Mouse (Mus musculus): ENCODE results near the gene Ndufa9. TPM values are rescaled to one million over a fixed set of nuclear protein-coding genes. Genes with fewer than 3 reads are reported as not detected.
A peak's percentile ranks its signal among the peaks of the same experiment; 100 is the strongest.

Ndufa9 gene
- polyA plus RNA-seq, 1 experiment from 2014 or later = 194 TPM

DNA sequence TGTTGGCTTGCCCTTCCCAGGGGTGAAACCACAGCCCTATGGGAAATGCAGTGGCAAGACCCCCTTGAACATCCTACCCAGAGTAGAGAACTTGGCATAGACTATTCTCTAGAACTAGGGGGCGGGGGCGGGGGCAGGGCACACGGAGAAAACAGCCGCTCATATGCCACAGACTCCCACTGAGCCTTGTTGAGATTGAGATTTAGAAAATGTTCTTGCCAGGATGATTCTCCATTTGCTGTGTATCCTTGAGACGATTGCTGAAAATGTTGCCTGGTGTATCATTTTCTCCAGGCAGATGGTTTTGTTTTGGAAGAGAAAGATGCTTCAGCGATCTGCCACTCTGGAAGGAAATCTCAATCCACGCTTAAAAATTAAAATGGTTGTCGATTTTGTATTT, 40.4 kb downstream of the Ndufa9 start:
- 86% methylated on average over 8 of the region's 8 CpGs for WGBS
- H3K27me3 ChIP-seq (ENCODE audit: control insufficient read depth, insufficient read depth, low read length) = no peaks in the 10 kb centered on the region
- no peak overlapping the region for H3K27ac ChIP-seq (ENCODE audit: low read depth, low read length)
- no peak overlapping the region for H3K4me3 ChIP-seq (ENCODE audit: low read depth, low read length)
- DNase-seq (ENCODE audit: low spot score) (no peak), ATAC-seq (ENCODE audit: insufficient read depth, low FRiP score, low TSS enrichment) (no peak)
- H3K9me3 ChIP-seq (ENCODE audit: control insufficient read depth, low read length) = no peaks in the 10 kb centered on the region
- H3K9ac ChIP-seq (ENCODE audit: low read length) = no peak overlapping the region
- H3K4me2 ChIP-seq (ENCODE audit: low read depth) = no peak overlapping the region
- no peaks in the 10 kb centered on the region for H3K4me1 ChIP-seq (ENCODE audit: control insufficient read depth, insufficient read depth, low read length)
- H3K36me3 ChIP-seq (ENCODE audit: control insufficient read depth, insufficient read depth, low read length) = no peaks in the 10 kb centered on the region

GRCm38 (mm10) chr6:126808134-126808533, 40.8 kb downstream of the Ndufa9 start:
- WGBS = 74% methylated on average over 4 of the region's 4 CpGs
- no peaks in the 10 kb centered on the region for H3K36me3 ChIP-seq (ENCODE audit: control insufficient read depth, insufficient read depth, low read length)
- no peak for ATAC-seq (ENCODE audit: insufficient read depth, low FRiP score, low TSS enrichment)

GRCm38 (mm10) chr6:126806783-126807182, 42.2 kb downstream of the Ndufa9 start:
- WGBS = 92% methylated on average over 3 of the region's 3 CpGs
- no peak for ATAC-seq (ENCODE audit: insufficient read depth, low FRiP score, low TSS enrichment)
- Histone ChIP-seq H3K27ac (ENCODE audit: low read depth, low read length) (no peak overlapping the region), H3K4me1 (ENCODE audit: control insufficient read depth, insufficient read depth, low read length) (no peaks in the 10 kb centered on the region), H3K9me3 (ENCODE audit: control insufficient read depth, low read length) (no peaks in the 10 kb centered on the region), H3K36me3 (ENCODE audit: control insufficient read depth, insufficient read depth, low read length) (no peaks in the 10 kb centered on the region), H3K4me2 (ENCODE audit: low read depth) (no peak overlapping the region), H3K4me3 (ENCODE audit: low read depth, low read length) (no peak overlapping the region), H3K27me3 (ENCODE audit: control insufficient read depth, insufficient read depth, low read length) (no peaks in the 10 kb centered on the region), H3K9ac (ENCODE audit: low read length) (no peak overlapping the region)
- no peak for DNase-seq (ENCODE audit: low spot score)

More at GRCm38 (mm10) chr6:126808134-126808533, 40.8 kb downstream of the Ndufa9 start:
- no peak for DNase-seq (ENCODE audit: low spot score)
- H3K27me3 ChIP-seq (ENCODE audit: control insufficient read depth, insufficient read depth, low read length) = no peaks in the 10 kb centered on the region
- H3K9ac ChIP-seq (ENCODE audit: low read length) = no peak overlapping the region
- H3K4me2 ChIP-seq (ENCODE audit: low read depth) = no peak overlapping the region
- H3K4me1 ChIP-seq (ENCODE audit: control insufficient read depth, insufficient read depth, low read length) = no peaks in the 10 kb centered on the region
- no peak overlapping the region for H3K4me3 ChIP-seq (ENCODE audit: low read depth, low read length)
- no peaks in the 10 kb centered on the region for H3K9me3 ChIP-seq (ENCODE audit: control insufficient read depth, low read length)
- H3K27ac ChIP-seq (ENCODE audit: low read depth, low read length) = no peak overlapping the region

DNA sequence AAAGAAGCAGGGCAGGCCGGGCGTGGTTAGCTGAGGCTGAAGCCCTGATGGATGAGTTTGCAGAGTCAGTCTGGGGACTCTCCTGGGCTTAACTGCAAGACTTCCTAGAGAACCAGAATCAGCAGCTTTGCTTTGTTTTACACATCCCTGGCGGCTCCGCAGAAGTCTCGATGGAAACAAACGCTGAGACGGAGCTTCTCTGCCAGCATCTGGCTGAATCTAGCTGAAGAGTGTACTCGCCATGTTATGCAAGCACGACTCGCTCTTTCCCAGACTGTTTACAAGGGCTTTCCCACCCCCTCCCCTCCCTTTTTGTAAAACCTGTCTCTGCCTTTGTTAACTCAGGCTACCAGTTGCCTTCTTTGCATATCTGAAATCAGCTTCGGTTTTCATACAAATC, 46.0 kb downstream of the Ndufa9 start:
- DNase-seq (ENCODE audit: low spot score) = no peak
- H3K9ac ChIP-seq (ENCODE audit: low read length) = no peak overlapping the region
- no peaks in the 10 kb centered on the region for H3K27me3 ChIP-seq (ENCODE audit: control insufficient read depth, insufficient read depth, low read length)
- no peak overlapping the region for H3K4me2 ChIP-seq (ENCODE audit: low read depth)
- 34% methylated on average over 11 of the region's 11 CpGs for WGBS
- H3K4me3 ChIP-seq (ENCODE audit: low read depth, low read length) = no peak overlapping the region
- no peak for ATAC-seq (ENCODE audit: insufficient read depth, low FRiP score, low TSS enrichment)
- no peak overlapping the region for H3K27ac ChIP-seq (ENCODE audit: low read depth, low read length)
- H3K4me1 ChIP-seq (ENCODE audit: control insufficient read depth, insufficient read depth, low read length) = no peaks in the 10 kb centered on the region
- no peaks in the 10 kb centered on the region for H3K36me3 ChIP-seq (ENCODE audit: control insufficient read depth, insufficient read depth, low read length)
- H3K9me3 ChIP-seq (ENCODE audit: control insufficient read depth, low read length) = no peaks in the 10 kb centered on the region

DNA sequence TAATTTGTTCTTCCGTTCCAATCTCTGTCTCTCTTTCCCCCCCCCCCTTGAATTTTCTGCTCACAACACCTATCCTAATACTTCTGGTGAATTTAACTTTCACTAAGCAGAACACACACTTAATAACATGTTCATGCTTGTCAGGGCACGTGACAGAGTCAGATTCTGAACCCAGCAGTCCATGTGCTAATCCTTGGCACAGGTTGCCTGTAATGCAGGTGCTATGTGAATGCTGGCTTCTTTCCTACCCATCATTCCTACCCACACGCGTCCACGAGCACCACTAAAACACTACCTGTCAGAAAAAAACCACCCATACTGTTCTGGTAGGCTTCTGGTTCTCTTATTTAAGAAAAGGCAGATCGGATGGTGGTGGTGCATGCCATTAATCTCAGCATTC, 54.2 kb downstream of the Ndufa9 start:
- Histone ChIP-seq H3K36me3 (ENCODE audit: control insufficient read depth, insufficient read depth, low read length) (no peaks in the 10 kb centered on the region), H3K9ac (ENCODE audit: low read length) (no peak overlapping the region), H3K27ac (ENCODE audit: low read depth, low read length) (no peak overlapping the region), H3K9me3 (ENCODE audit: control insufficient read depth, low read length) (no peaks in the 10 kb centered on the region), H3K27me3 (ENCODE audit: control insufficient read depth, insufficient read depth, low read length) (no peaks in the 10 kb centered on the region), H3K4me2 (ENCODE audit: low read depth) (no peak overlapping the region), H3K4me1 (ENCODE audit: control insufficient read depth, insufficient read depth, low read length) (no peaks in the 10 kb centered on the region), H3K4me3 (ENCODE audit: low read depth, low read length) (no peak overlapping the region)
- DNase-seq (ENCODE audit: low spot score) = no peak
- no peak for ATAC-seq (ENCODE audit: insufficient read depth, low FRiP score, low TSS enrichment)
- WGBS = 80% methylated on average over 6 of the region's 6 CpGs

DNA sequence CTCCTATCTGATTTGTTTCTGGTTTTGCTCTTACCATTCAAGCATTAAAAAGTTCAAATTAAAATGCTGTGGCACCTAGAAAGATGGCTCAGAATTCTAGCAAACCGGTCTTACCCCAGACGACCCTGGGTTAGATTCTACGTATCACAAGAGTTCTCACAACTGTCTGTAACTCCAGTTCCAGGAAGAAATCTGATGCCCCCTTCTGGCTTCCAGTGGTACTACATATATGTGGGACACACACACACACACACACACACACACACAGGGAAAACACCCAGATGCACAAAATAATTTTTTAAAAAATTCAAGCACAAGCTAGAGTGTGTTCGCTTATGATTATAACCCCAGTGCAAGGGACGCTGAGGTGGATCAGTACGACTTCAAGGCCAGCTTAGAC, 55.2 kb downstream of the Ndufa9 start:
- no peaks in the 10 kb centered on the region for H3K4me1 ChIP-seq (ENCODE audit: control insufficient read depth, insufficient read depth, low read length)
- WGBS = 97% methylated on average over 6 of the region's 6 CpGs
- no peak for ATAC-seq (ENCODE audit: insufficient read depth, low FRiP score, low TSS enrichment)

GRCm38 (mm10) chr6:126791964-126792363, 57.0 kb downstream of the Ndufa9 start:
- Histone ChIP-seq H3K4me3 (ENCODE audit: low read depth, low read length) (no peak overlapping the region), H3K9ac (ENCODE audit: low read length) (no peak overlapping the region), H3K36me3 (ENCODE audit: control insufficient read depth, insufficient read depth, low read length) (no peaks in the 10 kb centered on the region), H3K4me2 (ENCODE audit: low read depth) (no peak overlapping the region), H3K9me3 (ENCODE audit: control insufficient read depth, low read length) (no peaks in the 10 kb centered on the region), H3K27ac (ENCODE audit: low read depth, low read length) (no peak overlapping the region), H3K27me3 (ENCODE audit: control insufficient read depth, insufficient read depth, low read length) (no peaks in the 10 kb centered on the region), H3K4me1 (ENCODE audit: control insufficient read depth, insufficient read depth, low read length) (no peaks in the 10 kb centered on the region)
- ATAC-seq (ENCODE audit: insufficient read depth, low FRiP score, low TSS enrichment) (no peak), DNase-seq (ENCODE audit: low spot score) (peak; percentile 26)
- whole genome bisulfite sequencing = 39% methylated on average over 12 of the region's 12 CpGs

More for the DNA sequence above, 55.2 kb downstream of the Ndufa9 start:
- H3K9me3 ChIP-seq (ENCODE audit: control insufficient read depth, low read length) = no peaks in the 10 kb centered on the region
- no peaks in the 10 kb centered on the region for H3K27me3 ChIP-seq (ENCODE audit: control insufficient read depth, insufficient read depth, low read length)
- no peaks in the 10 kb centered on the region for H3K36me3 ChIP-seq (ENCODE audit: control insufficient read depth, insufficient read depth, low read length)
- no peak overlapping the region for H3K4me2 ChIP-seq (ENCODE audit: low read depth)
- no peak overlapping the region for H3K27ac ChIP-seq (ENCODE audit: low read depth, low read length)
- H3K4me3 ChIP-seq (ENCODE audit: low read depth, low read length) = no peak overlapping the region
- no peak overlapping the region for H3K9ac ChIP-seq (ENCODE audit: low read length)
- no peak for DNase-seq (ENCODE audit: low spot score)

DNA sequence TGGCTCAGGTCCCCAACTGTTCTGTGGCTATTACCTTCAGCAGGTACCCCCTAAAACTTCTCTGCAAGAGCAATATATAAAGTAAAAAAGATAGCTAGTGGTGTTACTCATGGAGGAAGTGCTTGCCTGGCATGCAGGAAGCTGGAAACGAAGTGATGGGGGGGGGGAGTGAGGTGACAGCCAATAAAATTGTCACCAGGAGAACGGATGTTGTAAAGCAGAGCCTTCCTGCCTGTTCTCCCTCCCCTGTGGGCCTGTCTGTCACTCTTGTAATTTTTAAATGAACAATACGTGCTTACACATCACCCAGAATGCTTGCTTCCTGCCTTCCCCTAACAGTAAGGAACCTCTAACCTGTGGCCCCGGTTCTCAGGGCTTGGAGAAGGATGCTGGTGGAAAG, 57.4 kb downstream of the Ndufa9 start:
- no peak for DNase-seq (ENCODE audit: low spot score)
- no peaks in the 10 kb centered on the region for H3K4me1 ChIP-seq (ENCODE audit: control insufficient read depth, insufficient read depth, low read length)
- no peaks in the 10 kb centered on the region for H3K36me3 ChIP-seq (ENCODE audit: control insufficient read depth, insufficient read depth, low read length)
- H3K9me3 ChIP-seq (ENCODE audit: control insufficient read depth, low read length) = no peaks in the 10 kb centered on the region
- 37% methylated on average over 4 of the region's 4 CpGs for WGBS
- H3K4me3 ChIP-seq (ENCODE audit: low read depth, low read length) = no peak overlapping the region
- ATAC-seq (ENCODE audit: insufficient read depth, low FRiP score, low TSS enrichment) = no peak
- H3K4me2 ChIP-seq (ENCODE audit: low read depth) = no peak overlapping the region
- no peak overlapping the region for H3K9ac ChIP-seq (ENCODE audit: low read length)
- no peaks in the 10 kb centered on the region for H3K27me3 ChIP-seq (ENCODE audit: control insufficient read depth, insufficient read depth, low read length)
- H3K27ac ChIP-seq (ENCODE audit: low read depth, low read length) = no peak overlapping the region

DNA sequence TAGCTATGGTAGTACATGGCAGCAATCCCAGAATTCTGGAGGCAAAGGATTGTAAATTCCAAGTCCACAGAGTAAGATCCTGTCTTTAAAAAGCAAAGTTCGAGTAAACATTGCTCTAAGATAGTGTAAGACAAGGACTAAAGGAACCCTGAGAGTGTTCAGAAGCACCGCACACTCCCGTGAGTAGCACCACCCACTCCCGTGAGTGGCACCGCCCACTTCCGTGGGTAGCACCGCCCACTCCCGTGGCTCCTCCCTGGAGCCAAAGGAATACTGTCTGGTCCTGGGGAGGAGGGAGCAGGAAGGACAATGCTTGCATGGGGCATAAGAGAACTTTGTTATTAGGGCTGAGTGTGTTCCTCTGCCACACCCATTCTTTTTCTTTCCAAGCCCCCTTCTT, 60.1 kb downstream of the Ndufa9 start:
- no peak overlapping the region for H3K4me3 ChIP-seq (ENCODE audit: low read depth, low read length)
- no peaks in the 10 kb centered on the region for H3K27me3 ChIP-seq (ENCODE audit: control insufficient read depth, insufficient read depth, low read length)
- no peaks in the 10 kb centered on the region for H3K9me3 ChIP-seq (ENCODE audit: control insufficient read depth, low read length)
- no peak overlapping the region for H3K27ac ChIP-seq (ENCODE audit: low read depth, low read length)
- no peaks in the 10 kb centered on the region for H3K36me3 ChIP-seq (ENCODE audit: control insufficient read depth, insufficient read depth, low read length)
- 78% methylated on average over 8 of the region's 8 CpGs for WGBS
- H3K9ac ChIP-seq (ENCODE audit: low read length) = no peak overlapping the region
- no peaks in the 10 kb centered on the region for H3K4me1 ChIP-seq (ENCODE audit: control insufficient read depth, insufficient read depth, low read length)
- no peak overlapping the region for H3K4me2 ChIP-seq (ENCODE audit: low read depth)
- ATAC-seq (ENCODE audit: insufficient read depth, low FRiP score, low TSS enrichment) = no peak
- no peak for DNase-seq (ENCODE audit: low spot score)

Data from neural tube, embryonic 11.5 days (tissue).